Mouse (Mus musculus): ENCODE results near the gene Gm5538.

DNA sequence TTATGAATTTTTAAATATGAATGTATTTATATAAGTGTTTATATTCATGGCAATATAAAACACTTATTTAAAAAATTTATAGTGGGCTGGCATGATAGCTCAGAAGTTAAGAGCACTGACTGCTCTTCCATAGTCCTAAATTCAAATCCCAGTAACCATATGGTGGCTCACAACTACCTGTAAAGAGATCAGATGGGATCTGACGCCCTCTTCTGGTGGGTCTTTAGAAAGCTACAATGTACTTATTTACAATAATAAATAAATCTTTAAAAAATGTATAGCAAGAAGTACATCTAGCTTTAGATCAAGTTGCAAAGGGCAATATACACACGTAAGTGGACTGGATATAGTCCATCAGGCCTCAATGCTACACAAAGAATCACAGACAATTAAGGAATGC lies 14.6 kb downstream of the Gm5538 start:
- no peak for TF ChIP-seq EP300 (IDR thresholded peaks at IDR 0.05; ENCODE audit: insufficient read depth, low read depth, low read length)
- TF ChIP-seq POLR2A (IDR thresholded peaks at IDR 0.05; ENCODE audit: insufficient read depth, low read length), result no peak
- no peak for TF ChIP-seq CTCF (IDR thresholded peaks at IDR 0.05; ENCODE audit: low read depth, low read length)
